Mouse (Mus musculus) liver, postnatal 0 days (tissue): ENCODE data around the gene Fhit.

Source experiments
- CTCF ChIP-seq: sonication (generic); IDR thresholded peaks from 2 replicates; pipeline ENCODE4 v1.5.1; 2016; ENCODE audit warnings: antibody characterized with exemption, low read depth
- EP300 ChIP-seq: IDR thresholded peaks from 2 replicates; pipeline ENCODE4 v1.6.1; 2016; ENCODE audit warnings: antibody characterized with exemption, low read depth, mild to moderate bottlenecking

GRCm38 (mm10) chr14:10482851-10483613 lies 678.8 kb downstream of the Fhit start:
- TF ChIP-seq CTCF = no peak
- no peak for TF ChIP-seq EP300
